Mouse (Mus musculus) neural tube, embryonic 14.5 days (tissue): Measurements from ENCODE around the gene Taf4. TPM values are rescaled to one million over a fixed set of nuclear protein-coding genes. Genes with fewer than 3 reads are reported as not detected.

Source experiments
- ATAC-seq: fragments of 200-750 bp; cut with Nextera tagmentation; 2 replicates; pipeline ENCODE4 v1.8.0; 2017; ENCODE audit warnings: low read depth, mild to moderate bottlenecking, moderate TSS enrichment, moderate library complexity
- H3K27ac ChIP-seq: fragments of 300-500 bp; sonication (generic); 2 replicates; pipeline ENCODE4 v1.5.1; 2014; ENCODE audit warnings: low read depth, mild to moderate bottlenecking, control low read depth, low read length, moderate library complexity, mixed read lengths
- H3K27me3 ChIP-seq: fragments of 300-500 bp; sonication (generic); 2 replicates; pipeline ENCODE4 v1.6.1; 2014; ENCODE audit warnings: low read length; ENCODE audit not compliant: control insufficient read depth, insufficient read depth
- H3K36me3 ChIP-seq: fragments of 300-500 bp; sonication (generic); 2 replicates; pipeline ENCODE4 v1.6.1; 2014; ENCODE audit warnings: low read length, mixed read lengths; ENCODE audit not compliant: control insufficient read depth, insufficient read depth
- H3K4me1 ChIP-seq: fragments of 300-500 bp; sonication (generic); 2 replicates; pipeline ENCODE4 v1.6.1; 2014; ENCODE audit warnings: low read length; ENCODE audit not compliant: control insufficient read depth, insufficient read depth
- H3K4me2 ChIP-seq: fragments of 300-500 bp; sonication (generic); 2 replicates; pipeline ENCODE4 v1.6.1; 2014; ENCODE audit warnings: mild to moderate bottlenecking, low read depth, low read length, control low read depth
- H3K4me3 ChIP-seq: fragments of 300-500 bp; sonication (generic); 2 replicates; pipeline ENCODE4 v1.5.1; 2014; ENCODE audit warnings: low read depth, low read length, control low read depth, mixed read lengths
- H3K9ac ChIP-seq: fragments of 300-500 bp; sonication (generic); replicated peaks from 2 replicates; pipeline ENCODE4 v1.6.1; 2014; ENCODE audit warnings: low read depth, mild to moderate bottlenecking, control low read depth, low read length, mixed read lengths
- H3K9me3 ChIP-seq: fragments of 300-500 bp; sonication (generic); 2 replicates; pipeline ENCODE4 v1.6.1; 2016; ENCODE audit warnings: low read length; ENCODE audit not compliant: control insufficient read depth
- WGBS: fragments of 180-500 bp; shearing (Covaris S2); extraction: QIAGEN DNeasy Blood & Tissue Kit; methylation state at CpG from one replicate; pipeline ENCODE4 v1.1.7; 2014; 5-methylcytosine and 5-hydroxymethylcytosine counted together
- polyA plus RNA-seq: library from polyadenylated mRNA; unstranded; fragments of >200 nt; fragmentation: Nextera tagmentation; extraction: Ambion mirVana; gene quantifications from 2 replicates; pipeline ENCODE4 v1.2.1, GENCODE M21; 2014

Taf4 gene
- polyA plus RNA-seq, 1 experiment from 2014 or later, result 6.6 TPM

- Histone ChIP-seq H3K27me3 (no peaks in the 10 kb centered on the region), H3K4me2 (peak overlapping the region; percentile 16; the same call in 1 of the 2 replicates), H3K27ac (peak overlapping the region; percentile 96), H3K36me3 (no peaks in the 10 kb centered on the region), H3K4me1 (peaks cover 27% of the 10 kb centered on the region), H3K9me3 (no peaks in the 10 kb centered on the region), H3K9ac (peak overlapping the region; percentile 83), H3K4me3 (peak overlapping the region; percentile 59)
- ATAC-seq, result no peak; the same call in 1 of the 2 replicates
- 0% methylated on average over 28 of the region's 54 CpGs for WGBS
Observed at GRCm38 (mm10) chr2:179976295-179976627, 185 bp downstream of the Taf4 start.

GRCm38 (mm10) chr2:179975851-179976250 lies 595 bp downstream of the Taf4 start:
- peaks cover 27% of the 10 kb centered on the region for H3K4me1 ChIP-seq
- WGBS, result 0% methylated on average over 17 of the region's 82 CpGs
- H3K4me2 ChIP-seq, result peak overlapping the region; percentile 16; the same call in 1 of the 2 replicates

GRCm38 (mm10) chr2:179974651-179975471 lies 1.6 kb downstream of the Taf4 start:
- Histone ChIP-seq H3K27me3 (no peaks in the 10 kb centered on the region), H3K9ac (peak overlapping the region; percentile 83), H3K9me3 (no peaks in the 10 kb centered on the region), H3K36me3 (no peaks in the 10 kb centered on the region), H3K4me3 (peak overlapping the region; percentile 59), H3K4me1 (peaks cover 27% of the 10 kb centered on the region), H3K4me2 (peak overlapping the region; percentile 100), H3K27ac (no peak overlapping the region)
- under 1% methylated on average over 45 of the region's 45 CpGs for WGBS
- no peak for ATAC-seq

More at GRCm38 (mm10) chr2:179975851-179976250, 595 bp downstream of the Taf4 start:
- Histone ChIP-seq H3K9me3 (no peaks in the 10 kb centered on the region), H3K27ac (peak overlapping the region; percentile 96; the same call in 1 of the 2 replicates), H3K36me3 (no peaks in the 10 kb centered on the region), H3K27me3 (no peaks in the 10 kb centered on the region), H3K9ac (peak overlapping the region; percentile 83), H3K4me3 (peak overlapping the region; percentile 59)
- ATAC-seq, result no peak

- Histone ChIP-seq H3K36me3 (no peaks in the 10 kb centered on the region), H3K9me3 (no peaks in the 10 kb centered on the region), H3K9ac (peak overlapping the region; percentile 26; the same call in 1 of the 2 replicates), H3K4me3 (peak overlapping the region; percentile 59), H3K4me1 (peaks cover 27% of the 10 kb centered on the region), H3K27me3 (no peaks in the 10 kb centered on the region), H3K4me2 (peak overlapping the region; percentile 100), H3K27ac (no peak overlapping the region)
- WGBS, result 25% methylated on average over 8 of the region's 8 CpGs
- no peak for ATAC-seq
Observed at GRCm38 (mm10) chr2:179973871-179974628, 2.4 kb downstream of the Taf4 start.

- Histone ChIP-seq H3K36me3 (no peaks in the 10 kb centered on the region), H3K4me2 (no peak overlapping the region), H3K9ac (no peak overlapping the region), H3K9me3 (no peaks in the 10 kb centered on the region), H3K4me3 (no peak overlapping the region), H3K27ac (no peak overlapping the region), H3K27me3 (no peaks in the 10 kb centered on the region), H3K4me1 (peaks cover 22% of the 10 kb centered on the region)
- no peak for ATAC-seq
- 82% methylated on average over 2 of the region's 2 CpGs for WGBS
Observed at GRCm38 (mm10) chr2:179972406-179972805, 4.0 kb downstream of the Taf4 start.

- Histone ChIP-seq H3K9me3 (no peaks in the 10 kb centered on the region), H3K27ac (no peak overlapping the region), H3K27me3 (no peaks in the 10 kb centered on the region), H3K9ac (no peak overlapping the region), H3K4me3 (no peak overlapping the region), H3K4me1 (peaks cover 21% of the 10 kb centered on the region), H3K4me2 (no peak overlapping the region), H3K36me3 (no peaks in the 10 kb centered on the region)
- no peak for ATAC-seq
- 84% methylated on average over 2 of the region's 2 CpGs for WGBS
Observed at GRCm38 (mm10) chr2:179971891-179972290, 4.6 kb downstream of the Taf4 start.

GRCm38 (mm10) chr2:179969137-179969536 lies 7.3 kb downstream of the Taf4 start:
- H3K4me1 ChIP-seq, result peaks cover 11% of the 10 kb centered on the region
- WGBS, result 59% methylated on average over 3 of the region's 3 CpGs
- H3K9ac ChIP-seq, result no peak overlapping the region

GRCm38 (mm10) chr2:179967633-179968032 lies 8.8 kb downstream of the Taf4 start:
- Histone ChIP-seq H3K9ac (no peak overlapping the region; the same call in 1 of the 2 replicates), H3K4me1 (no peaks in the 10 kb centered on the region), H3K9me3 (no peaks in the 10 kb centered on the region), H3K4me3 (no peak overlapping the region), H3K27me3 (no peaks in the 10 kb centered on the region), H3K4me2 (no peak overlapping the region), H3K36me3 (no peaks in the 10 kb centered on the region), H3K27ac (no peak overlapping the region)
- no peak for ATAC-seq
- 83% methylated on average over 5 of the region's 5 CpGs for WGBS

More at GRCm38 (mm10) chr2:179969137-179969536, 7.3 kb downstream of the Taf4 start:
- Histone ChIP-seq H3K27ac (no peak overlapping the region), H3K9me3 (no peaks in the 10 kb centered on the region), H3K4me2 (no peak overlapping the region), H3K27me3 (no peaks in the 10 kb centered on the region), H3K4me3 (no peak overlapping the region), H3K36me3 (no peaks in the 10 kb centered on the region)
- no peak for ATAC-seq

GRCm38 (mm10) chr2:179961420-179961819 lies 15.0 kb downstream of the Taf4 start:
- Histone ChIP-seq H3K4me2 (no peak overlapping the region), H3K36me3 (no peaks in the 10 kb centered on the region), H3K4me3 (no peak overlapping the region), H3K9ac (no peak overlapping the region), H3K27me3 (no peaks in the 10 kb centered on the region), H3K4me1 (0 out of 2 replicates have a peak, but pooled peaks cover 3% of the 10 kb centered on the region), H3K27ac (no peak overlapping the region), H3K9me3 (no peaks in the 10 kb centered on the region)
- ATAC-seq, result no peak
- 82% methylated on average over 4 of the region's 4 CpGs for WGBS
